Mouse (Mus musculus): Measurements from ENCODE around the gene Elmo3. TPM values are rescaled to one million over a fixed set of nuclear protein-coding genes. Genes with fewer than 3 reads are reported as not detected.

Gene Elmo3
- polyA plus RNA-seq, 1 experiment from 2014 or later = 17.1 TPM

DNA sequence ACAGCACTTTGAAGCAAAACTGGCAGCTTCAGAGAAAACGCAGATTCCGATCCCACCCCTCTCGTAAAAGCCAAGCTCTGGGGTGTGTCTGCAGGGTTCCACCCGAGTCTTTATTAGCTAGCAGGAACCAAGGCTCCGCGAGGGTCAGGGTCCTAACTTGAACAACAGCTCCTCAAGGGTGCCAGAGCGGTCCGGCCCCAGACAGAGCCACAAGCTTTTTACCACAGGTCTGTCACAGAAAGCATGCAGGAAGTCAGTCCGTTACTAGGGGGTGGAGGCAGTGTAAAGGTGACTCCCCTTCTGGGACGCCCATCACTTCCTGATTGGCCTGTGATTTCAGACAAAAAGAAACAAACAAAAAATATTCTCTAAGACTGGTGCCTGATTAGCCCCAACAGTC is 40.3 kb upstream of the Elmo3 start:
- H3K9ac ChIP-seq (ENCODE audit: low read length) = peak overlapping the region; percentile 69
- DNase-seq (ENCODE audit: low spot score) = peak; percentile 42

DNA sequence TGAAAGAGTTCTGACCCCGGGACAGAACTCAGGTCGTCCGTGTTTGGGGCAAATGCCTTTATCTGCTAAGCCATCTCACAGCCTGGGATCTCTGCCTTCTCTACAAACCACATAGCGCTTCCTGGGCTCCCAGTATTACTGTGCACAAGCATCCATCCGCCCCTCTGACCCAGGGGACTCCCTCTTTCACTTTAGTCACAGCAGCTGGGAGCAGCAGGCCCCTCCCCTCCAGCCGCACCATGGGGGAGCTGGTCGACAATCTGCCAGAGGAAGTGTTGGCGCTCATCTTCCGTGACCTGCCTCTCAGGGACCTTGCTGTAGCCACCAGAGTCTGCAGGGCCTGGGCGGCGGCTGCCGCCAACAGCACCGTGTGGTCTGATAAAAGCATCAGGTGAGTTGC is 38.6 kb upstream of the Elmo3 start:
- H3K4me1 ChIP-seq (replicated peaks; ENCODE audit: control insufficient read depth, insufficient read depth) = 0 out of 2 replicates have a peak, but pooled peaks cover 9% of the 10 kb centered on the region
- H3K27me3 ChIP-seq (ENCODE audit: control insufficient read depth, insufficient read depth, low read length) = peaks cover 2% of the 10 kb centered on the region; the same call in 1 of the 2 replicates
- H3K4me2 ChIP-seq (replicated peaks; ENCODE audit: low read depth) = no peak overlapping the region
- no peak overlapping the region for H3K4me3 ChIP-seq (ENCODE audit: low read depth, low read length)
- H3K36me3 ChIP-seq (ENCODE audit: control insufficient read depth, insufficient read depth, low read length) = no peaks in the 10 kb centered on the region; the same call in 1 of the 2 replicates
- TF ChIP-seq CTCF (IDR thresholded peaks at IDR 0.05; ENCODE audit: low read depth) (no peak), EP300 (optimal IDR thresholded peaks at IDR 0.05) (no peak)
- DNase-seq (ENCODE audit: low spot score) (no peak), ATAC-seq (ENCODE audit: low FRiP score, low TSS enrichment) (no peak)
- H3K9me3 ChIP-seq (ENCODE audit: control insufficient read depth, low read length) = no peaks in the 10 kb centered on the region
- no peak overlapping the region for H3K27ac ChIP-seq (replicated peaks)
- no peak overlapping the region for H3K9ac ChIP-seq (ENCODE audit: low read length)
- WGBS = 63% methylated on average over 13 of the region's 13 CpGs

More for the DNA sequence above, 40.3 kb upstream of the Elmo3 start:
- peak; percentile 48; the same call in 1 of the 2 replicates for ATAC-seq (ENCODE audit: low FRiP score, low TSS enrichment)
- peak overlapping the region; percentile 65 for H3K4me3 ChIP-seq (ENCODE audit: low read depth, low read length)
- H3K4me1 ChIP-seq (replicated peaks; ENCODE audit: control insufficient read depth, insufficient read depth) = 0 out of 2 replicates have a peak, but pooled peaks cover 9% of the 10 kb centered on the region
- H3K9me3 ChIP-seq (ENCODE audit: control insufficient read depth, low read length) = no peaks in the 10 kb centered on the region
- H3K4me2 ChIP-seq (replicated peaks; ENCODE audit: low read depth) = peak overlapping the region; percentile 91
- 12% methylated on average over 10 of the region's 10 CpGs for WGBS
- peaks cover 2% of the 10 kb centered on the region; the same call in 1 of the 2 replicates for H3K27me3 ChIP-seq (ENCODE audit: control insufficient read depth, insufficient read depth, low read length)
- no peaks in the 10 kb centered on the region; the same call in 1 of the 2 replicates for H3K36me3 ChIP-seq (ENCODE audit: control insufficient read depth, insufficient read depth, low read length)
- TF ChIP-seq EP300 (optimal IDR thresholded peaks at IDR 0.05) = no peak
- TF ChIP-seq CTCF (IDR thresholded peaks at IDR 0.05; ENCODE audit: low read depth) = no peak
- H3K27ac ChIP-seq (replicated peaks) = no peak overlapping the region

DNA sequence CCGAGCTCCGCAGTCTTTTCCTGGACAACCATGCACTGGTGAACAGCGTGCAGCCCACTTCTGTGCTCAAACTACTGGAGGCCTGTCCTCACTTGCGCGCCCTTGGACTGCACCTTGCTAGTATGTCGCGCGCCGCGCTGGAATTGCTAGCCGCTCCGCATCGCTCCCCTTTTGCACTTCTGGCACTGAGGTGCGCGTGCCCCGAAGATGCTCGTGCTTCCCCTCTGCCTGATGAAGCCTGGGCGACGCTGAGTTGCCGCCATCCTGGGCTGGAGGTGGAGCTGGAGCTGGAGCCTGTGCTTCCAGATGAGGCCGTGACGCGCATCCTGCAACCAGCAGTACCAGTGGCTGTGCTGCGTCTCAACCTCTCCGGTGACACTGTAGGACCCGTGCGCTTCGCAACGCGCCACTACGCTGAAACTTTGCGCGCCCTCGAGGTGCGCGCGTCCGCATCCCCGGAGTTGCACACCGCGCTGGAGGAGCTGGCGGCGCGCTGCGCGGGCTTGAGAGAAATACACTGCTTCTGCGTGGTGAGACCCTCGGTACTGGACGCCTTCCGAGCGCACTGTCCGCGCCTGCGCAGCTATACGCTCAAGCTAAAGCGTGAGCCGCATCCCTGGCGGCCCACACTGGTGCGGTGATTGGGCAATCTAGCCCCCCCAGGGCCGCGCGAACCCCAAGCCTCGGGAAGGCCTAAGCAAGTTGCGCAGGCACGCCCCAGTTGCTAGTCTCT is 36.9 kb upstream of the Elmo3 start:
- peak overlapping the region; percentile 35 for H3K9ac ChIP-seq (ENCODE audit: low read length)
- no peak for ATAC-seq (ENCODE audit: low FRiP score, low TSS enrichment)

DNA sequence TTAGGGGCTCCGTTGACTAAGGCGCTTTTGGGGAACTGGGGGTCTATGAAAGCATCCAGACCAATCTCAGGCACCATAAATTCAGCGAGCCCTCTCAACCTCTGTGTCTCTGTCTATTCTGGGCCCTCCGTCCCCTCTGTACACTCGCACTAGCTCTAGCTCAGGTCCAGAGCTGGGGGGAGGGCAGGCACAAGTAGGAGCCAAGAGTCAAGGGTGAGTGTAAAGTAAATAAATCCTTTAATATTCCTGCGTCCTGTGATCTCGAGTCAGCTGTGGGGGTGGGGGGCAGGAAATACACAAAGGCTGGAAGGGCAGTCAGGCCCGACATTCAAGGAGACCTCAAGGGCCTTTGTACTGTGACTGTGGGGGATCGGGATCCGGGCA is 36.3 kb upstream of the Elmo3 start:
- DNase-seq (ENCODE audit: low spot score) (no peak), ATAC-seq (ENCODE audit: low FRiP score, low TSS enrichment) (peak; percentile 7; the same call in 1 of the 2 replicates)
- TF ChIP-seq EP300 (optimal IDR thresholded peaks at IDR 0.05) (no peak), CTCF (IDR thresholded peaks at IDR 0.05; ENCODE audit: low read depth) (no peak)
- Histone ChIP-seq H3K9ac (ENCODE audit: low read length) (peak overlapping the region; percentile 48), H3K27me3 (ENCODE audit: control insufficient read depth, insufficient read depth, low read length) (peaks cover 4% of the 10 kb centered on the region; the same call in 1 of the 2 replicates), H3K4me2 (replicated peaks; ENCODE audit: low read depth) (peak overlapping the region; percentile 73), H3K4me3 (ENCODE audit: low read depth, low read length) (peak overlapping the region; percentile 40), H3K9me3 (ENCODE audit: control insufficient read depth, low read length) (no peaks in the 10 kb centered on the region), H3K4me1 (replicated peaks; ENCODE audit: control insufficient read depth, insufficient read depth) (0 out of 2 replicates have a peak, but pooled peaks cover 9% of the 10 kb centered on the region), H3K36me3 (ENCODE audit: control insufficient read depth, insufficient read depth, low read length) (no peaks in the 10 kb centered on the region; the same call in 1 of the 2 replicates), H3K27ac (replicated peaks) (no peak overlapping the region; the same call in 1 of the 2 replicates)
- 23% methylated on average over 8 of the region's 10 CpGs for WGBS

More for the DNA sequence above, 36.9 kb upstream of the Elmo3 start:
- H3K4me1 ChIP-seq (replicated peaks; ENCODE audit: control insufficient read depth, insufficient read depth) = 0 out of 2 replicates have a peak, but pooled peaks cover 9% of the 10 kb centered on the region
- H3K27ac ChIP-seq (replicated peaks) = no peak overlapping the region; the same call in 1 of the 2 replicates
- peak overlapping the region; percentile 73 for H3K4me2 ChIP-seq (replicated peaks; ENCODE audit: low read depth)
- peak overlapping the region; percentile 40 for H3K4me3 ChIP-seq (ENCODE audit: low read depth, low read length)
- DNase-seq (ENCODE audit: low spot score) = peak; percentile 39
- no peaks in the 10 kb centered on the region; the same call in 1 of the 2 replicates for H3K36me3 ChIP-seq (ENCODE audit: control insufficient read depth, insufficient read depth, low read length)
- peaks cover 4% of the 10 kb centered on the region; the same call in 1 of the 2 replicates for H3K27me3 ChIP-seq (ENCODE audit: control insufficient read depth, insufficient read depth, low read length)
- H3K9me3 ChIP-seq (ENCODE audit: control insufficient read depth, low read length) = no peaks in the 10 kb centered on the region
- TF ChIP-seq EP300 (optimal IDR thresholded peaks at IDR 0.05) (no peak), CTCF (IDR thresholded peaks at IDR 0.05; ENCODE audit: low read depth) (no peak)
- 14% methylated on average over 65 of the region's 65 CpGs for WGBS

DNA sequence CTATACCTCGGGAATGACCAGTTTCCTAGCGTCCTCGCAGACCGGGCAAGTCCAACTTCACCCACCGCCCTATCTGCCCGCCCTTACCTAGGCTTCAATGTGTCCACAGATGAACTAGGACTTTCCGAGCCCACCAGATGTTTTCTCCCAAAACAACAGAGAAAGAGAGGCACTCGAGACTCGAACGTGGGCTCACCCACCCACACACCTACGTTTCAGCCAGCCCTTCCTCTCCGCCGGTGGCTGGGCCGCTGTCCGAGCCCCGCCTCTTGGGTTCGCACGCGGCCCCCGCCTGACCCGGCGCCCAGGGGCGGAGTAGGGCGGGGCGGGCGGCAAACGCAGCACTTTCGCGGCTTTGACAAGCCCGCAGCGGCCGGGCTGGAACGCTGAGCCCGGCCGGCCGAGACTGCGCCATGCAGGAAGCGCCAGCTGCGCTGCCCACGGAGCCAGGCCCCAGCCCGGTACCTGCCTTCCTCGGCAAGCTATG is 35.9 kb upstream of the Elmo3 start, which contains the start of gene Hsf4:
Hsf4 (plus strand) TSS at position 341 of the 487 bp plus-strand sequence.
- DNase-seq (ENCODE audit: low spot score) (peak; percentile 74), ATAC-seq (ENCODE audit: low FRiP score, low TSS enrichment) (peak; percentile 45)
- Histone ChIP-seq H3K4me2 (replicated peaks; ENCODE audit: low read depth) (peak within 1 kb of the TSS; percentile 73), H3K4me1 (replicated peaks; ENCODE audit: control insufficient read depth, insufficient read depth) (0 out of 2 replicates have a peak, but pooled peaks cover 9% of the 10 kb centered on the region), H3K36me3 (ENCODE audit: control insufficient read depth, insufficient read depth, low read length) (no peaks in the 10 kb centered on the region; the same call in 1 of the 2 replicates), H3K4me3 (ENCODE audit: low read depth, low read length) (peak within 1 kb of the TSS; percentile 40), H3K27ac (replicated peaks) (no peak within 1 kb of the TSS; the same call in 1 of the 2 replicates), H3K9ac (ENCODE audit: low read length) (peak within 1 kb of the TSS; percentile 48), H3K27me3 (ENCODE audit: control insufficient read depth, insufficient read depth, low read length) (peaks cover 4% of the 10 kb centered on the region; the same call in 1 of the 2 replicates), H3K9me3 (ENCODE audit: control insufficient read depth, low read length) (no peaks in the 10 kb centered on the region)
- TF ChIP-seq EP300 (optimal IDR thresholded peaks at IDR 0.05) (no peak), CTCF (IDR thresholded peaks at IDR 0.05; ENCODE audit: low read depth) (no peak)
- WGBS = 2% methylated on average over 42 of the region's 42 CpGs

Data from stomach, postnatal 0 days (tissue).